Mouse (Mus musculus) Patski (cell line): ENCODE measurements around the gene Inppl1. TPM values are rescaled to one million over a fixed set of nuclear protein-coding genes. Genes with fewer than 3 reads are reported as not detected.

Experiments
- ATAC-seq: fragments of 100-300 bp; one replicate; pipeline ENCODE4 v1.8.0; 2021
- CTCF ChIA-PET: fragments of 350-600 bp; sonication (Branson Sonifier 250); formaldehyde crosslinking; loops from one replicate; lab custom pipeline; 2022; ENCODE audit warnings: inconsistent platforms; lab: Charles Lee
- POLR2A ChIA-PET: fragments of 350-600 bp; sonication (Branson Sonifier 250); formaldehyde crosslinking; loops from one replicate; lab custom pipeline; 2022; ENCODE audit warnings: antibody characterized with exemption, inconsistent platforms; lab: Charles Lee
- DNase-seq: peaks from one replicate; pipeline ENCODE4 v3.0.0-alpha.2; 2011; ENCODE audit warnings: low read depth, low spot score
- H3K27me3 ChIP-seq: fragments of 371-371 bp; one replicate; pipeline ENCODE4 v1.5.1; 2021
- CTCF ChIP-seq: fragments of 100-300 bp; IDR thresholded peaks from one replicate; pipeline ENCODE4 v1.5.1; 2021
- in situ Hi-C: fragments of 300-500 bp; cut with MboI; formaldehyde crosslinking; loops from 3 replicates; pipeline ENCODE4 v1.11.1; 2018; ENCODE audit warnings: low pct_unique_long_range_greater_than_20kb, mixed read lengths
- polyA plus RNA-seq: library from polyadenylated mRNA; unstranded; gene quantifications from one replicate; pipeline ENCODE4 v1.2.3, GENCODE M21; 2021

Gene Inppl1
- polyA plus RNA-seq, 1 experiment from 2014 or later = 148 TPM

- ChIA-PET POLR2A (no interaction called here), CTCF (interaction anchor here (1.4 kb wide), 1 partner anchor 16 kb away, joined by 3 read pairs; no protein-coding TSS in a partner anchor)
- in situ Hi-C loops = loop anchor here (5.0 kb wide), 1 partner anchor 155 kb away; no protein-coding TSS in a partner anchor
- H3K27me3 ChIP-seq = no peaks in the 10 kb centered on the region
- TF ChIP-seq CTCF = no peak
- DNase-seq = no peak
- no peak for ATAC-seq
Measured at GRCm38 (mm10) chr7:101832372-101832771, 5.7 kb downstream of the Inppl1 start.

- no peak for TF ChIP-seq CTCF
- DNase-seq = no peak
- ChIA-PET CTCF (interaction anchor here (1.1 to 1.4 kb wide), 2 partner anchors 15 to 165 kb away, joined by 3 to 4 read pairs; no protein-coding TSS in a partner anchor), POLR2A (interaction anchor here (0.5 kb wide), 1 partner anchor 118 kb away, joined by 3 read pairs; no protein-coding TSS in a partner anchor)
- in situ Hi-C loops = loop anchor here (5.0 kb wide), 1 partner anchor 154 kb away; no protein-coding TSS in a partner anchor
- no peak for ATAC-seq
- H3K27me3 ChIP-seq = no peaks in the 10 kb centered on the region
Measured at GRCm38 (mm10) chr7:101831437-101831836, 6.6 kb downstream of the Inppl1 start.

- DNase-seq (no peak), ATAC-seq (no peak)
- H3K27me3 ChIP-seq = no peaks in the 10 kb centered on the region
- in situ Hi-C loops = loop anchor here (5.0 kb wide), 1 partner anchor 153 kb away; no protein-coding TSS in a partner anchor
- ChIA-PET POLR2A (no interaction called here), CTCF (interaction anchor here (1.1 kb wide), 1 partner anchor 164 kb away, joined by 4 read pairs; no protein-coding TSS in a partner anchor)
- TF ChIP-seq CTCF = no peak
Measured at GRCm38 (mm10) chr7:101830373-101830772, 7.7 kb downstream of the Inppl1 start.

GRCm38 (mm10) chr7:101823758-101824630 is 14.0 kb downstream of the Inppl1 start:
- TF ChIP-seq CTCF = no peak
- DNase-seq (no peak), ATAC-seq (no peak)
- no peaks in the 10 kb centered on the region for H3K27me3 ChIP-seq
- ChIA-PET POLR2A (no interaction called here), CTCF (no interaction called here)
- in situ Hi-C loops = no loop called here

- DNase-seq = no peak
- in situ Hi-C loops = no loop called here
- ChIA-PET CTCF (no interaction called here), POLR2A (no interaction called here)
- H3K27me3 ChIP-seq = no peaks in the 10 kb centered on the region
- no peak for TF ChIP-seq CTCF
- ATAC-seq = no peak
Measured at GRCm38 (mm10) chr7:101822836-101823757, 14.9 kb downstream of the Inppl1 start.

- in situ Hi-C loops = no loop called here
- ChIA-PET CTCF (no interaction called here), POLR2A (interaction anchor here (0.6 kb wide), 1 partner anchor 13 kb away, joined by 4 read pairs; no protein-coding TSS in a partner anchor)
- no peak for DNase-seq
- TF ChIP-seq CTCF = no peak
- H3K27me3 ChIP-seq = no peaks in the 10 kb centered on the region
- no peak for ATAC-seq
Measured at GRCm38 (mm10) chr7:101821571-101822501, 16.2 kb downstream of the Inppl1 start.

GRCm38 (mm10) chr7:101820295-101821030 is 17.6 kb downstream of the Inppl1 start:
- ATAC-seq = no peak
- H3K27me3 ChIP-seq = no peaks in the 10 kb centered on the region
- in situ Hi-C loops = no loop called here
- DNase-seq = no peak
- no peak for TF ChIP-seq CTCF
- CTCF ChIA-PET = no interaction called here
- POLR2A ChIA-PET = no interaction called here

- no peak for TF ChIP-seq CTCF
- no peaks in the 10 kb centered on the region for H3K27me3 ChIP-seq
- DNase-seq = no peak
- ChIA-PET CTCF (no interaction called here), POLR2A (no interaction called here)
- no peak for ATAC-seq
- in situ Hi-C loops = no loop called here
Measured at GRCm38 (mm10) chr7:101817861-101818401, 20.1 kb downstream of the Inppl1 start, which contains the start of gene Phox2a. Gene Phox2a (plus strand): TSS chr7:101818313.

GRCm38 (mm10) chr7:101777053-101777452 is 61.0 kb downstream of the Inppl1 start:
- ATAC-seq = no peak
- ChIA-PET CTCF (no interaction called here), POLR2A (no interaction called here)
- DNase-seq = no peak
- in situ Hi-C loops = no loop called here
- TF ChIP-seq CTCF = no peak
- no peaks in the 10 kb centered on the region for H3K27me3 ChIP-seq
